Mouse (Mus musculus) liver, adult 2 months (tissue): Measurements from ENCODE around the gene Klf6. TPM values are rescaled to one million over a fixed set of nuclear protein-coding genes. Genes with fewer than 3 reads are reported as not detected.

Experiments used
- DNase-seq: peaks from one replicate; pipeline ENCODE4 v3.0.0-alpha.2; 2011; ENCODE audit warnings: low read depth, low spot score; ENCODE audit errors: extremely low read depth
- H3K27ac ChIP-seq: fragments of 200-500 bp; replicated peaks from 2 replicates; pipeline ENCODE4 v1.5.1; 2012; ENCODE audit warnings: low read depth, mild to moderate bottlenecking, control low read depth, inconsistent platforms, low read length; ENCODE audit not compliant: insufficient read depth
- H3K27me3 ChIP-seq: fragments of 200-500 bp; 2 replicates; pipeline ENCODE4 v1.6.1; 2012; ENCODE audit warnings: mild to moderate bottlenecking, moderate library complexity, low read length, inconsistent platforms; ENCODE audit not compliant: control insufficient read depth, insufficient read depth
- H3K36me3 ChIP-seq: fragments of 200-500 bp; 2 replicates; pipeline ENCODE4 v1.6.1; 2012; ENCODE audit warnings: low read length, inconsistent platforms; ENCODE audit not compliant: control insufficient read depth, insufficient read depth
- H3K4me1 ChIP-seq: fragments of 200-500 bp; 2 replicates; pipeline ENCODE4 v1.6.1; 2011; ENCODE audit warnings: low read length; ENCODE audit not compliant: control insufficient read depth, insufficient read depth
- H3K4me3 ChIP-seq: fragments of 200-500 bp; 2 replicates; pipeline ENCODE4 v1.5.1; 2011; ENCODE audit warnings: low read depth, mild to moderate bottlenecking, control low read depth, low read length, moderate library complexity; ENCODE audit not compliant: insufficient read depth
- H3K79me2 ChIP-seq: fragments of 200-500 bp; 2 replicates; pipeline ENCODE4 v1.6.1; 2012; ENCODE audit warnings: inconsistent platforms, mild to moderate bottlenecking, low read length, moderate library complexity; ENCODE audit not compliant: control insufficient read depth, insufficient read depth
- H3K9ac ChIP-seq: fragments of 200-500 bp; 2 replicates; pipeline ENCODE4 v1.6.1; 2012; ENCODE audit warnings: low read depth, mild to moderate bottlenecking, control low read depth, inconsistent platforms, low read length
- CTCF ChIP-seq: fragments of 200-500 bp; IDR thresholded peaks from 2 replicates; pipeline ENCODE4 v1.5.1; 2011; ENCODE audit warnings: low read depth, low read length, control low read depth
- POLR2A ChIP-seq: fragments of 200-500 bp; IDR thresholded peaks from 2 replicates; pipeline ENCODE4 v1.6.1; 2011; ENCODE audit warnings: low read length, control low read depth; ENCODE audit not compliant: insufficient read depth; ENCODE audit errors: extremely low read depth
- WGBS: fragments of 180-500 bp; shearing (Covaris S2); methylation state at CpG from one replicate; pipeline ENCODE4 v1.1.7; 2018; 5-methylcytosine and 5-hydroxymethylcytosine counted together
- polyA plus RNA-seq: library from polyadenylated mRNA; depleted of rRNA; stranded (reverse); fragments of >200 nt; gene quantifications from 2 replicates; pipeline ENCODE4 v1.2.3, GENCODE M21; 2012
- total RNA-seq: library from RNA; depleted of rRNA; stranded (reverse); fragments of >200 nt; gene quantifications from 2 replicates; pipeline ENCODE4 v1.2.3, GENCODE M21; 2014

Gene Klf6
- total and polyA plus RNA-seq, 2 experiments: 1.9 to 8.1 TPM

DNA sequence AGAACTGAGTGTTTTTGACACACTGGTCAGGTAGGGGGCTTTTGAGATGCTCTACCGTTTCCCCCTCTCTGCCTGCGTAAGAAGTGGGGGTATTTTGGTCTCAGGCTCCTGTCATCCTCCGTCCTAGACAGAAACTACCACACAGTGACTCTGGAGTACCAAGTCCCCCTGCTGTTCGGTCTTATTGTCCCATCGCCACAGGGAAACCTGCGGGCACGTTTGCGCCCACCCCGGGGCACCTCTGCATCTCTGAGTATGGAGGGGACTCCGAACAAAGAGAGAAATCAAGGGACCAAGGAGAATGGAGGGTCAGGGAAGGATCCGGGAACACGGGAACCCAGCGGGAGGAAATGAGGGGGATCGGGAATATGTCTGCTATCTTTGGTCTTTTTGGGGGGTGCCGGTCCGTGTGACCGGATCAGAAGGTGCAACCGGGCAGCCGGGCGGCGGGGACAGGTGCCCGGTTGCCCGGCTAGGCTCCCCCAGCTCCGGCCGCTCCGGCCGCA is 578 bp upstream of the Klf6 start:
- peaks cover 2% of the 10 kb centered on the region for H3K4me1 ChIP-seq
- no peaks in the 10 kb centered on the region; the same call in 1 of the 2 replicates for H3K79me2 ChIP-seq
- no peaks in the 10 kb centered on the region for H3K27me3 ChIP-seq
- peak overlapping the region; percentile 80 for H3K4me3 ChIP-seq
- H3K9ac ChIP-seq: peak overlapping the region; percentile 95
- peak overlapping the region; percentile 95 for H3K27ac ChIP-seq
- WGBS: 1% methylated on average over 27 of the region's 27 CpGs
- peaks cover 10% of the 10 kb centered on the region for H3K36me3 ChIP-seq
- peak; percentile 30 for DNase-seq
- TF ChIP-seq CTCF (peak; percentile 61), POLR2A (no peak)

DNA sequence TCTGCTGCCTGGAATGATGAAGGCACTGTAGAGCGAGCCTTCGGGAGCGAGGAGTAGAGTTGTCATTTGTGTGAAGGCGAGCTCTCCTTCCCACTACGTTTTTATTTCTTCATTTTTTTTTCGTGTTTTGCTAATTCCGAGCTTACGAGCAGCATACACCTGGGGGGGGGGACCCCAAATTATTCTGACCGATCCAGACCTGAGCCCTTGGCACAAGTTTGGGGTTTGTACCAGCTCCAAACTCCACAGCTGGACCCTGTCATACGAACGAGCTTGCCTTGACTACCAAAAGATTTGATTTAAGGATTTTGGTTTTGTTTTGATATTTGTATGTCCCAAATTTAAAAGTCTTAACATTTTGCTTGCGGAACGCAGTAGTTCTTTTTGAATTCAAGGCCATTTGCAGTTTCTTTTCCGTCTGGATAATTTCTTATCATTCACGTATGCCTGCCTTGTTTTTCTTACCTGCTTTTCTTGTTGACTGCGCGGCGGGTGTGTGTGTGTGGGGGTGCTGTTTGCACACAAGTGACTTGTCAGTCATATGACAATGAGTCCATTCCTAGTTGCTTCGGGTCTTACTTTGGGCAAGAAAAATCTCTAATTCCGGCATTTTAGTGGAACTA is 832 bp downstream of the Klf6 start:
- H3K4me1 ChIP-seq: peaks cover 2% of the 10 kb centered on the region
- peaks cover 23% of the 10 kb centered on the region for H3K36me3 ChIP-seq
- H3K27me3 ChIP-seq: no peaks in the 10 kb centered on the region
- DNase-seq: peak; percentile 74
- peak overlapping the region; percentile 74 for H3K9ac ChIP-seq
- 1% methylated on average over 20 of the region's 20 CpGs for WGBS
- TF ChIP-seq CTCF (no peak), POLR2A (no peak)
- H3K4me3 ChIP-seq: peak overlapping the region; percentile 72
- H3K79me2 ChIP-seq: no peaks in the 10 kb centered on the region; the same call in 1 of the 2 replicates
- H3K27ac ChIP-seq: peak overlapping the region; percentile 81

DNA sequence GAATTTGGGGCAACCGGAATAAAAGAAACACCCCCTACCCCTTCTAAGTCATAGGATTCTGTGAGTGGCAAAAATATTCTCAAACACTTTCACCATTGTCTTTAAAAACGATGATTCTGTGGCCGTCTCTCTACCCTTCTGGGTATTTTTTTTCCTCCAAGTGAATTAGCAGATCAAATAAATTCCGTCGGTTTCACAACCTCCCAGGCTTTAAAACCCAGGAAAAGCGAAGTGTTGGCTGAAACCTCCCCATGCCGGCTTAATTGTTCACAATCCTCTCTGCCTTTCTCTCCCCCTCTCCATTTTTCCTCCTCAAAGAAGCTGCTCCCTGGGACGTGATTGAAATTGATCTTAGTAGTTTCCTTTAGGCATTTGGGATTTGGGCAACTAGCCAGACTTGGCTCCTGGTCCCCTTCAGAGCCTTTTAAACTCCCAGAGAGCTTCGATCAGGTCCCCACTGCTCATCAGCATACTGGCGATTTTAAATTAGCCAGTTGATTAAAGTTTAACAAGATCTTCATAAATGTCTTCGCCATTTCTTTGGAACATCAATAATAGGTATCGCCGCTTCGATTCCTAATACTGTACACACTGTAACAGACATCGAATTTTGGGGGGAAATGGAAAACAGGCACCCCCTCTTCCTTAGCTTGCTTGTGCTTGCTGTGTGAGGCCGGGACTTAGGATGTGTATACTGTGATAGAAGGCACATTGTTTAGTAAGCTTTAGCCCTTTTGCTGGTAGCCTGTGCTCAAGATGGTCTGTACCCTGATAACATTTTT is 1.5 kb downstream of the Klf6 start:
- peak; percentile 50 for DNase-seq
- WGBS: under 1% methylated on average over 16 of the region's 16 CpGs

DNA sequence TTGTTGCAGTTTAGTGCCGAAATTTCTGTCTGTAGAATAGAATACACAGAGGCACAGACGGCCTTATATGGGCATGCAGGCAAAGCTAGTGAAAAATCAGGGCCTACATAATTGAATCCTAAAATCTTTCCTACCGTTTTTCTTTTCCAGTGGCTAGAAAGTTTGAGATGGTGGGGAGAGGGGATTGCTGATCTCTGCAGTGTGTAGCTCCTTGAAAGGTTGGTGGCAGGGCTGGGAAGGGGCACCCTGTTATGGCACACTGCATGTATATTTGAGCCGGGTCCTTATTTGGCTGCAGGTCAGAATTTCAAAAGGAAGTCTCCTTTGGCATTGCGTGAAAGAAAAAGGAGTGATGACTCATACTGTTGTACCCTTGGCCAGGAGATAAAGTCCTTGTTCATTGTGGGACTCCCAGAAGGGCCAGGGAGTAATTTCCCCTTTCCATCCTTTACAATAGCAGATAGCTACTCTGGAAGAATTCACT is 2.2 kb downstream of the Klf6 start:
- H3K27ac ChIP-seq: peak overlapping the region; percentile 70
- peaks cover 31% of the 10 kb centered on the region for H3K36me3 ChIP-seq
- 11% methylated on average over 5 of the region's 5 CpGs for WGBS
- no peaks in the 10 kb centered on the region for H3K27me3 ChIP-seq
- H3K79me2 ChIP-seq: no peaks in the 10 kb centered on the region; the same call in 1 of the 2 replicates
- H3K9ac ChIP-seq: peak overlapping the region; percentile 68
- TF ChIP-seq POLR2A: no peak
- TF ChIP-seq CTCF: no peak
- H3K4me1 ChIP-seq: peaks cover 2% of the 10 kb centered on the region
- peak overlapping the region; percentile 72 for H3K4me3 ChIP-seq
- peak; percentile 32 for DNase-seq

More for the DNA sequence above, 1.5 kb downstream of the Klf6 start:
- peaks cover 2% of the 10 kb centered on the region for H3K4me1 ChIP-seq
- no peak for TF ChIP-seq POLR2A
- no peak for TF ChIP-seq CTCF
- H3K27ac ChIP-seq: peak overlapping the region; percentile 70
- H3K79me2 ChIP-seq: no peaks in the 10 kb centered on the region; the same call in 1 of the 2 replicates
- peak overlapping the region; percentile 68 for H3K9ac ChIP-seq
- H3K36me3 ChIP-seq: peaks cover 28% of the 10 kb centered on the region
- H3K4me3 ChIP-seq: peak overlapping the region; percentile 72
- H3K27me3 ChIP-seq: no peaks in the 10 kb centered on the region

DNA sequence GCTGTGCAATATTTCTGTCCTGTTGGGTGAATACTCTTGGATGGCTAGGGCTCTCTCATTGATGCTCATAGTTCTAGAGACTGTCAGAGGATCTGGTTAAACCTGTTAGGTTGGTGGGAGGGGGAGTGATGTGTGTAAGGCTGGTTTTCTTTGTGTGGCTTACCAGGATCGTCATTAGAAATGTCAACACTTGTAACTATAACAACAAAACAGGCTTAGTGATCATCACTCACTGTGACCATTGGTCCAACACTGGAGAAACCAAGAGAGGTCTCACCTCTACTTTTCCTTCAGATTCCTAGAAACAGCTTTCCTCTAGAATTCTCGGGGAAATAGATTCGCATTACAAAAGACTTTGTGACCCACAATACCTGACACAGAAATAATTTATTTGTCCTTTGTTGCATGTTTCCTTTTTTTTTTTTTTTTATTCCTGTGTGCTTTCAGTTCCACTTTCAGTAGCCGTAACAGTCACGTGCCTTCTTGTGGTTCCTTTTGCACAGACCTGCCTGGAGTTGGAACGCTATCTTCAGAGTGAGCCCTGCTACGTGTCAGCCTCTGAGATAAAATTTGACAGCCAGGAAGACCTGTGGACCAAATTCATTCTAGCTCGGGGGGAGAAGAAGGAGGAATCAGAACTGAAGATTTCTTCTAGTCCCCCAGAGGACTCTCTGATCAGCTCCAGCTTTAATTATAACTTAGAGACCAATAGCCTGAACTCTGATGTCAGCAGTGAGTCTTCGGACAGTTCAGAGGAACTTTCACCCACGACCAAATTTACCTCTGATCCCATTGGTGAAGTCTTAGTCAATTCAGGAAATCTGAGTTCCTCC is 3.2 kb downstream of the Klf6 start:
- H3K9ac ChIP-seq: no peak overlapping the region
- DNase-seq: peak; percentile 29
- TF ChIP-seq POLR2A: no peak
- TF ChIP-seq CTCF: no peak
- H3K4me3 ChIP-seq: no peak overlapping the region
- no peaks in the 10 kb centered on the region; the same call in 1 of the 2 replicates for H3K79me2 ChIP-seq
- H3K36me3 ChIP-seq: peaks cover 33% of the 10 kb centered on the region
- H3K27ac ChIP-seq: peak overlapping the region; percentile 49
- H3K4me1 ChIP-seq: peaks cover 2% of the 10 kb centered on the region
- 55% methylated on average over 10 of the region's 10 CpGs for WGBS
- H3K27me3 ChIP-seq: no peaks in the 10 kb centered on the region
